Mouse (Mus musculus) cerebellum, adult 2 months (tissue): Measurements from ENCODE around the gene B3galt1. TPM values are rescaled to one million over a fixed set of nuclear protein-coding genes. Genes with fewer than 3 reads are reported as not detected.

ENCODE experiments used
- DNase-seq, 2 experiments: peaks; one replicate each; pipeline ENCODE4 v3.0.0; 2021
- H3K27ac ChIP-seq: fragments of 200-500 bp; 2 replicates; pipeline ENCODE4 v1.5.1; 2012; ENCODE audit warnings: low read length, control low read depth, inconsistent platforms; ENCODE audit not compliant: insufficient read depth
- H3K27me3 ChIP-seq: fragments of 200-500 bp; 2 replicates; pipeline ENCODE4 v1.6.1; 2012; ENCODE audit warnings: inconsistent platforms, mild to moderate bottlenecking, low read length, moderate library complexity; ENCODE audit not compliant: control insufficient read depth, insufficient read depth
- H3K4me1 ChIP-seq: fragments of 200-500 bp; 2 replicates; pipeline ENCODE4 v1.6.1; 2011; ENCODE audit warnings: low read length; ENCODE audit not compliant: control insufficient read depth, insufficient read depth
- H3K4me3 ChIP-seq: fragments of 200-500 bp; replicated peaks from 2 replicates; pipeline ENCODE3; 2011; ENCODE audit warnings: mild to moderate bottlenecking, low read depth, low read length, control low read depth; ENCODE audit not compliant: insufficient read depth
- CTCF ChIP-seq: fragments of 200-500 bp; IDR thresholded peaks from 2 replicates; pipeline ENCODE4 v1.5.1; 2011; ENCODE audit warnings: low read depth, mild to moderate bottlenecking, control low read depth, low read length, moderate library complexity, borderline replicate concordance; ENCODE audit not compliant: insufficient read depth
- POLR2A ChIP-seq: fragments of 200-500 bp; IDR thresholded peaks from 2 replicates; pipeline ENCODE4 v1.6.1; 2011; ENCODE audit warnings: low read length, control low read depth, borderline replicate concordance; ENCODE audit not compliant: insufficient read depth
- WGBS: fragments of 180-500 bp; shearing (Covaris S2); methylation state at CpG from one replicate; pipeline ENCODE4 v1.1.7; 2018; 5-methylcytosine and 5-hydroxymethylcytosine counted together
- polyA plus RNA-seq: library from polyadenylated mRNA; depleted of rRNA; stranded (reverse); fragments of >200 nt; gene quantifications from 2 replicates; pipeline ENCODE4 v1.2.3, GENCODE M21; 2012

Gene B3galt1
- polyA plus RNA-seq, 1 experiment, result 18.9 TPM

- peak in 1 of 2 experiments; percentile 7 for DNase-seq
- TF ChIP-seq POLR2A (no peak), CTCF (no peak)
- H3K4me1 ChIP-seq, result no peaks in the 10 kb centered on the region
- 45% methylated on average over 2 of the region's 2 CpGs for WGBS
- H3K27me3 ChIP-seq, result no peaks in the 10 kb centered on the region
- H3K4me3 ChIP-seq, result no peak overlapping the region
- no peak overlapping the region for H3K27ac ChIP-seq
Measured at GRCm38 (mm10) chr2:68028811-68029210, 463.1 kb downstream of the B3galt1 start.

- Histone ChIP-seq H3K4me3 (no peak overlapping the region), H3K27me3 (no peaks in the 10 kb centered on the region), H3K27ac (no peak overlapping the region), H3K4me1 (no peaks in the 10 kb centered on the region)
- WGBS, result 95% methylated on average over 3 of the region's 3 CpGs
- TF ChIP-seq POLR2A (no peak), CTCF (no peak)
- DNase-seq, result no peak
Measured at GRCm38 (mm10) chr2:68034711-68035110, 469.0 kb downstream of the B3galt1 start.

GRCm38 (mm10) chr2:68040752-68041151, 475.1 kb downstream of the B3galt1 start:
- no peaks in the 10 kb centered on the region for H3K27me3 ChIP-seq
- no peak overlapping the region for H3K4me3 ChIP-seq
- WGBS, result 93% methylated on average over 5 of the region's 5 CpGs
- no peaks in the 10 kb centered on the region for H3K4me1 ChIP-seq
- H3K27ac ChIP-seq, result no peak overlapping the region
- no peak for TF ChIP-seq POLR2A
- TF ChIP-seq CTCF, result no peak
- DNase-seq, result no peak

- H3K4me3 ChIP-seq, result no peak overlapping the region
- no peaks in the 10 kb centered on the region for H3K4me1 ChIP-seq
- TF ChIP-seq POLR2A (no peak), CTCF (no peak)
- no peak for DNase-seq
- H3K27ac ChIP-seq, result no peak overlapping the region
- H3K27me3 ChIP-seq, result no peaks in the 10 kb centered on the region
- 94% methylated on average over 6 of the region's 6 CpGs for WGBS
Measured at GRCm38 (mm10) chr2:68052481-68052880, 486.8 kb downstream of the B3galt1 start.

GRCm38 (mm10) chr2:68053243-68053642, 487.6 kb downstream of the B3galt1 start:
- no peaks in the 10 kb centered on the region for H3K4me1 ChIP-seq
- no peak overlapping the region for H3K4me3 ChIP-seq
- H3K27ac ChIP-seq, result no peak overlapping the region
- TF ChIP-seq POLR2A, result no peak
- H3K27me3 ChIP-seq, result no peaks in the 10 kb centered on the region
- DNase-seq, result no peak
- 73% methylated on average over 3 of the region's 3 CpGs for WGBS

- no peak overlapping the region for H3K27ac ChIP-seq
- H3K4me1 ChIP-seq, result no peaks in the 10 kb centered on the region
- 93% methylated on average over 4 of the region's 4 CpGs for WGBS
- TF ChIP-seq CTCF (no peak), POLR2A (no peak)
- DNase-seq, result no peak
- H3K4me3 ChIP-seq, result no peak overlapping the region
- H3K27me3 ChIP-seq, result no peaks in the 10 kb centered on the region
Measured at GRCm38 (mm10) chr2:68061341-68061740, 495.7 kb downstream of the B3galt1 start.

GRCm38 (mm10) chr2:68079426-68080360, 514.0 kb downstream of the B3galt1 start:
- 90% methylated on average over 5 of the region's 5 CpGs for WGBS
- no peaks in the 10 kb centered on the region for H3K27me3 ChIP-seq
- no peak for TF ChIP-seq CTCF
- no peak for TF ChIP-seq POLR2A
- H3K4me1 ChIP-seq, result peaks cover 3% of the 10 kb centered on the region; the same call in 1 of the 2 replicates
- H3K4me3 ChIP-seq, result no peak overlapping the region
- H3K27ac ChIP-seq, result no peak overlapping the region
- DNase-seq, result no peak

GRCm38 (mm10) chr2:68080872-68081280, 515.2 kb downstream of the B3galt1 start:
- peaks cover 3% of the 10 kb centered on the region; the same call in 1 of the 2 replicates for H3K4me1 ChIP-seq
- TF ChIP-seq CTCF, result no peak
- TF ChIP-seq POLR2A, result no peak
- DNase-seq, result peak in 1 of 2 experiments; percentile 26
- H3K27me3 ChIP-seq, result no peaks in the 10 kb centered on the region
- H3K27ac ChIP-seq, result no peak overlapping the region
- no peak overlapping the region for H3K4me3 ChIP-seq
